Mouse (Mus musculus): Measurements from ENCODE around the gene Tsku. TPM values are rescaled to one million over a fixed set of nuclear protein-coding genes. Genes with fewer than 3 reads are reported as not detected.

Tsku gene
- total RNA-seq, 2 experiments from 2014 or later = 2.1 to 2.7 TPM

GRCm38 (mm10) chr7:98361662-98362061 lies 534 bp upstream of the Tsku start:
- DNase-seq (ENCODE audit: low spot score in 2 of 2) = no peak
- intact Hi-C loops (cut with DNase I) = no loop called here

- DNase-seq (ENCODE audit: low spot score in 2 of 2) = no peak
- intact Hi-C loops (cut with DNase I) = no loop called here
Measured at GRCm38 (mm10) chr7:98360621-98360990, 522 bp downstream of the Tsku start.

- intact Hi-C loops (cut with DNase I) = no loop called here
Measured at GRCm38 (mm10) chr7:98359951-98360620, 1.0 kb downstream of the Tsku start.

GRCm38 (mm10) chr7:98358016-98358415 lies 3.1 kb downstream of the Tsku start:
- intact Hi-C loops (cut with DNase I) = no loop called here
- DNase-seq (ENCODE audit: low spot score in 2 of 2) = no peak

More at GRCm38 (mm10) chr7:98359951-98360620, 1.0 kb downstream of the Tsku start:
- no peak for DNase-seq (ENCODE audit: low spot score in 2 of 2)

GRCm38 (mm10) chr7:98357324-98357723 lies 3.8 kb downstream of the Tsku start:
- DNase-seq (ENCODE audit: low spot score in 2 of 2) = no peak
- intact Hi-C loops (cut with DNase I) = no loop called here

- DNase-seq (ENCODE audit: low spot score in 2 of 2) = no peak
- intact Hi-C loops (cut with DNase I) = no loop called here
Measured at GRCm38 (mm10) chr7:98354921-98355310, 6.2 kb downstream of the Tsku start.

- DNase-seq (ENCODE audit: low spot score in 2 of 2) = no peak
- intact Hi-C loops (cut with DNase I) = no loop called here
Measured at GRCm38 (mm10) chr7:98354160-98354920, 6.8 kb downstream of the Tsku start.

- DNase-seq (ENCODE audit: low spot score in 2 of 2) = no peak
- intact Hi-C loops (cut with DNase I) = no loop called here
Measured at GRCm38 (mm10) chr7:98353616-98354015, 7.5 kb downstream of the Tsku start.

GRCm38 (mm10) chr7:98351523-98351922 lies 9.6 kb downstream of the Tsku start:
- intact Hi-C loops (cut with DNase I) = no loop called here
- DNase-seq (ENCODE audit: low spot score in 2 of 2) = no peak

GRCm38 (mm10) chr7:98349821-98350220 lies 11.3 kb downstream of the Tsku start:
- DNase-seq (ENCODE audit: low spot score in 2 of 2) = no peak
- intact Hi-C loops (cut with DNase I) = loop anchor here (1.0 kb wide), 1 partner anchor 80 kb away; no protein-coding TSS in a partner anchor

- DNase-seq (ENCODE audit: low spot score in 2 of 2) = peak; percentile 71 to 74
Measured at GRCm38 (mm10) chr7:98349096-98349495, 12.0 kb downstream of the Tsku start.

GRCm38 (mm10) chr7:98348043-98348442 lies 13.1 kb downstream of the Tsku start:
- DNase-seq (ENCODE audit: low spot score in 2 of 2) = peak; percentile 49 to 67
- intact Hi-C loops (cut with DNase I) = no loop called here

More at GRCm38 (mm10) chr7:98349096-98349495, 12.0 kb downstream of the Tsku start:
- intact Hi-C loops (cut with DNase I) = loop anchor here (1.0 kb wide), 1 partner anchor 81 kb away; no protein-coding TSS in a partner anchor

- no peak for DNase-seq (ENCODE audit: low spot score in 2 of 2)
- intact Hi-C loops (cut with DNase I) = no loop called here
Measured at GRCm38 (mm10) chr7:98347471-98347870, 13.7 kb downstream of the Tsku start.

GRCm38 (mm10) chr7:98345036-98345435 lies 16.1 kb downstream of the Tsku start:
- intact Hi-C loops (cut with DNase I) = no loop called here

GRCm38 (mm10) chr7:98344361-98344760 lies 16.8 kb downstream of the Tsku start:
- no peak for DNase-seq (ENCODE audit: low spot score in 2 of 2)
- intact Hi-C loops (cut with DNase I) = loop anchor here (5.0 kb wide), 1 partner anchor 57 kb away; no protein-coding TSS in a partner anchor

More at GRCm38 (mm10) chr7:98345036-98345435, 16.1 kb downstream of the Tsku start:
- DNase-seq (ENCODE audit: low spot score in 2 of 2) = no peak

GRCm38 (mm10) chr7:98342249-98342648 lies 18.9 kb downstream of the Tsku start:
- intact Hi-C loops (cut with DNase I) = loop anchor here (5.0 kb wide), 1 partner anchor 55 kb away; no protein-coding TSS in a partner anchor
- no peak for DNase-seq (ENCODE audit: low spot score in 2 of 2)

GRCm38 (mm10) chr7:98341475-98341874 lies 19.7 kb downstream of the Tsku start:
- intact Hi-C loops (cut with DNase I) = loop anchor here (2.0 to 5.0 kb wide), 2 partner anchors 54 to 187 kb away; no protein-coding TSS in a partner anchor
- DNase-seq (ENCODE audit: low spot score in 2 of 2) = peak; percentile 73 to 76

GRCm38 (mm10) chr7:98340343-98340742 lies 20.8 kb downstream of the Tsku start:
- intact Hi-C loops (cut with DNase I) = loop anchor here (2.0 to 5.0 kb wide), 2 partner anchors 53 to 186 kb away; no protein-coding TSS in a partner anchor
- DNase-seq (ENCODE audit: low spot score in 2 of 2) = no peak

- DNase-seq (ENCODE audit: low spot score in 2 of 2) = no peak
- intact Hi-C loops (cut with DNase I) = no loop called here
Measured at GRCm38 (mm10) chr7:98333987-98334386, 27.1 kb downstream of the Tsku start.

- intact Hi-C loops (cut with DNase I) = no loop called here
- no peak for DNase-seq (ENCODE audit: low spot score in 2 of 2)
Measured at GRCm38 (mm10) chr7:98333507-98333906, 27.6 kb downstream of the Tsku start.

Data from left cerebral cortex, postnatal 25 days (tissue).